Mouse (Mus musculus): ENCODE results near the gene Sec24b.

DNA sequence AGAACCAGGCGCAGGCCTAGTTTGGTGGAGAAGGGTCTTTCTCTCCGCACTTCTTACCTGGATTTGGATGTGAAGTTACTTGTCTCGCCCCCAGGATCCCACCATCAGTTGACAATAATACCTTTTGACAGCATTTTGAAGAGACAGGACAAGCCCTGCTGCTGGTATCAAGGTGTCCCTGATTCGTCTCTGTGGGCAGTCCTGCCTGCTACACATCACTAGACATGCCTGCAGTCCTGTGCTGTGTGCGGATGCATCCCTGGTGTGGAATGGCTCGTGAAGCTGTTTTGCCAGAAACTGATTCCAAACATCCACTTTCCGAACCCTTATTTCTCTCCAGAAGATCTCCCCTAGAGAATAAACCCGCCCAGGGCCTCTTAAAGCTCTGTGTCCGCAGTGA is 26.1 kb upstream of the Sec24b start:
- no peak for TF ChIP-seq MAZ (IDR thresholded peaks at IDR 0.05; ENCODE audit: low read depth, low read length)
- TF ChIP-seq CTCF (conservative IDR thresholded peaks at IDR 0.05 in 1 of 2, IDR thresholded peaks at IDR 0.05 in 1 of 2; ENCODE audit: low read depth in 2 of 2, low read length in 2 of 2) = no peak
- TF ChIP-seq POLR2AphosphoS2 (IDR thresholded peaks at IDR 0.05; ENCODE audit: low read depth, low read length) = no peak
- TF ChIP-seq HCFC1 (IDR thresholded peaks at IDR 0.05; ENCODE audit: low read depth, low read length) = no peak
- TF ChIP-seq CHD2 (IDR thresholded peaks at IDR 0.05; ENCODE audit: low read length) = no peak
- no peak for TF ChIP-seq NRF1 (IDR thresholded peaks at IDR 0.05; ENCODE audit: low read depth, low read length)
- TF ChIP-seq RAD21 (IDR thresholded peaks at IDR 0.05; ENCODE audit: low read depth, low read length) = no peak
- no peak for TF ChIP-seq MEF2A (IDR thresholded peaks at IDR 0.05; ENCODE audit: borderline replicate concordance, low read depth, low read length)
- no peak for TF ChIP-seq POLR2A (IDR thresholded peaks at IDR 0.05; ENCODE audit: low read depth, low read length)
